Mouse (Mus musculus) embryonic fibroblast, embryonic 13.5 days (primary cell): Measurements from ENCODE around the gene Kif6.

Source experiments
- CTCF ChIP-seq: IDR thresholded peaks from 2 replicates; pipeline ENCODE4 v1.5.1; 2011; ENCODE audit warnings: mild to moderate bottlenecking, control low read depth, low read length, moderate library complexity, borderline replicate concordance; ENCODE audit not compliant: insufficient read depth
- POLR2A ChIP-seq: IDR thresholded peaks from 2 replicates; pipeline ENCODE4 v1.6.1; 2011; ENCODE audit warnings: low read depth, mild to moderate bottlenecking, control low read depth, low read length, moderate library complexity

DNA sequence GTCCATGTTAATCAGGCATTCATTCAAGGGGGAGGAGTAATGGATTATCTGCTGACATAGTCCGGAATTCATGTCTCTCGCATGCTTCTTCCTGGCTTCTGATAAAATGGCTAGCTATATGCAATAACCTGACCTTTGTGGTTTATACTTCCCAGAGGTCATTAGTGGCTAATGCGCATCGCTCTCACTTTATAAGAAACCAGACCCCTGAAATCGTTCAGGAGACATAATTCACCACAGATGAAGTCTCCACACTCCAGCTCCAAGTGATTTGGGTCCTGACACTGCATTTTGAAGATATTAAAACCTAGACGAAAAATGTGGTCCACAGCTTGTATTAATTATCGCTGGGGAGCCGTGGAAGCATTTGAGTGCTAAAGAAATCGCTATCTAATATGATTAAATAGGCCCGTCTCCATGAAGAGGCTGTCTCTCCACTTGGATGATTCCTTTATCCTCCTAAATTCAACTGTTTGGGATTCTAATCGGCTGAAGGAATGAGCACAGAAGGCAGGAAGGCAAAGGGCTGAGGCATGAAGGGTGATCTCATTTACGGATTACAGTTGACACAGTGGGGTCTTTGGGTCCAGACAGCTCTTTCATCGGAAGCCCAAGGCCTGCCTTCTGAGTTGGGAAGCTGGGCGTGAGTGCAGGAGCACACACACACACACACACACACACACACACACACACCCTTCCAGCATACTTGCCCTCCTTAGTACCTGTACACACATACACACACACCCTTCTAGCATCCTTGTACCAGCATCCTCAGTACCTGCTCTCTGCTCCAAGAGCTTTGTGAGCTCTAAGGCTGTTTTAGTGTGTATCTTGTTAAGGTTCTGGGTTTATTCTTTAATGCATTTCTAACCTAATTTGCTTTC, 128.9 kb downstream of the Kif6 start:
- TF ChIP-seq POLR2A: no peak
- no peak for TF ChIP-seq CTCF
